Mouse (Mus musculus) ovary, postnatal 36 days (tissue): ENCODE results near the gene Filip1l.

ENCODE experiments used
- DNase-seq: peaks from one replicate; pipeline ENCODE4 v3.0.0; 2022; ENCODE audit warnings: low spot score, mixed read lengths

Filip1l gene

GRCm38 (mm10) chr16:57352751-57353150, at the start of gene Filip1l:
TSS of gene Filip1l (plus strand) at chr16:57353093.
- DNase-seq = no peak

- DNase-seq = no peak
Measured at GRCm38 (mm10) chr16:57303716-57304115, 49.2 kb upstream of the Filip1l start.

GRCm38 (mm10) chr16:57305463-57305862, 47.4 kb upstream of the Filip1l start:
- no peak for DNase-seq

- DNase-seq = no peak
Measured at GRCm38 (mm10) chr16:57312130-57312529, 40.8 kb upstream of the Filip1l start.

- no peak for DNase-seq
Measured at GRCm38 (mm10) chr16:57313487-57313886, 39.4 kb upstream of the Filip1l start.

- no peak for DNase-seq
Measured at GRCm38 (mm10) chr16:57314236-57314635, 38.7 kb upstream of the Filip1l start.

GRCm38 (mm10) chr16:57315026-57315425, 37.9 kb upstream of the Filip1l start:
- no peak for DNase-seq

GRCm38 (mm10) chr16:57317127-57317526, 35.8 kb upstream of the Filip1l start:
- DNase-seq = no peak

- DNase-seq = no peak
Measured at GRCm38 (mm10) chr16:57317882-57318636, 34.8 kb upstream of the Filip1l start.

GRCm38 (mm10) chr16:57318637-57319125, 34.2 kb upstream of the Filip1l start:
- DNase-seq = no peak

- no peak for DNase-seq
Measured at GRCm38 (mm10) chr16:57319284-57320124, 33.4 kb upstream of the Filip1l start.

- DNase-seq = no peak
Measured at GRCm38 (mm10) chr16:57326996-57327395, 25.9 kb upstream of the Filip1l start.

GRCm38 (mm10) chr16:57329028-57329427, 23.9 kb upstream of the Filip1l start:
- DNase-seq = no peak

GRCm38 (mm10) chr16:57330111-57330510, 22.8 kb upstream of the Filip1l start:
- DNase-seq = no peak

GRCm38 (mm10) chr16:57332301-57332700, 20.6 kb upstream of the Filip1l start:
- DNase-seq = no peak

GRCm38 (mm10) chr16:57336770-57337423, 16.0 kb upstream of the Filip1l start:
- DNase-seq = no peak

- DNase-seq = no peak
Measured at GRCm38 (mm10) chr16:57339765-57340612, 12.9 kb upstream of the Filip1l start.

- no peak for DNase-seq
Measured at GRCm38 (mm10) chr16:57340613-57340898, 12.3 kb upstream of the Filip1l start.

GRCm38 (mm10) chr16:57346258-57346657, 6.6 kb upstream of the Filip1l start:
- no peak for DNase-seq

- no peak for DNase-seq
Measured at GRCm38 (mm10) chr16:57349039-57349438, 3.9 kb upstream of the Filip1l start.

GRCm38 (mm10) chr16:57349689-57350088, 3.2 kb upstream of the Filip1l start:
- no peak for DNase-seq
